Mouse (Mus musculus) kidney, adult 9 months (tissue): Measurements from ENCODE around the gene Lgr6.
"Not testable (repeated sequence)": the region's sequence is repeated elsewhere in the genome, so short reads cannot be mapped to it uniquely, and the experiment has no call there.

Experiments used
- DNase-seq: peaks from one replicate; pipeline ENCODE4 v3.0.0; 2022

The Lgr6 gene

GRCm38 (mm10) chr1:135128011-135128441 lies 22.9 kb upstream of the Lgr6 start:
- no peak for DNase-seq

DNA sequence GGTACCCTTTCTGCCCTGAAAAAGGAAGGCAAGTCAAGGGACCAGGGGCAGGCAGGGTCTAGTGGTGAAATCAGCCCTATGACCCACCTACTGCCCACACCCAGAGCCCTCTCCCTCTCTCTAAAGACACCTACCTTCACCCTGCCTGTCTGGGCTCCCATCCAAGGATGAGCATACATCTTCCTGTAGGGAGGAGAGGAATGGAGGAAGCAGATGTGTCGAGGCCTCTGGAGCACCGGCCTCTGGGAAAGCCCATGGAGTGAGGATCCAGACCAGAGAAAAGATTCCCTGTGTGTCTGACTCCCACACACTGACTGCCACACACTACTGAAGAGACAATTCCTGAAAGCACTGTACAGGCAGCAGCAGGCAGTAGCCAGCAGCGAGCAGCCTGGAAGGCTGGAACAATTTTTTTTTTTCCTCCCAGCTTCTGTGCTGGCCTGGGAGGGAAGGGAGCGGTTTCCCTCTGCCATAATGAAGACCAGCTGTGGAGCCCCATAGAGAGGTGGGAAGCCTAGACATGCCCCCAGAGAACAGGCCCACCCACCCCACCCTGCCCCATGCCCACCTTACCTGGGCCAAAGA lies 21.5 kb upstream of the Lgr6 start:
- DNase-seq = no peak

DNA sequence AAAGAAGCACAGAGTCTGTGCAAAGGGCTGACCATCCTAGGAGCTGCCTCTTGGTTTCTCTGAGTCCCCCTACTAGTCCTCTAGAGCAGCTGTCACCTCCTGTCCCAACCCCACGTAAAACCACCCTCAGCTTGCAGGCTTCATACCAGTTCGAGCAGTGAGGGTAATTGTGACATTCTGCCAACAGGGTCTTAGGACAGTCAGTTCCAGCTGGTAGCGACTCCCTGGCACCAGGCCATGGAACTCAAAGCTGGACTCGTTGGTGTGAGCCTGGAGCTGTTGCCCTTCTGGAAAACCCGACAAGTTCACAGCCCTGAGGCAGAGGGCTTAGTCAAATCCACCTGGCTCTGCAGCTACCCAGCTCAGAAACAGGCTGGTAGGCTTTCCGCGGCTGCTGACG lies 20.9 kb upstream of the Lgr6 start:
- no peak for DNase-seq

DNA sequence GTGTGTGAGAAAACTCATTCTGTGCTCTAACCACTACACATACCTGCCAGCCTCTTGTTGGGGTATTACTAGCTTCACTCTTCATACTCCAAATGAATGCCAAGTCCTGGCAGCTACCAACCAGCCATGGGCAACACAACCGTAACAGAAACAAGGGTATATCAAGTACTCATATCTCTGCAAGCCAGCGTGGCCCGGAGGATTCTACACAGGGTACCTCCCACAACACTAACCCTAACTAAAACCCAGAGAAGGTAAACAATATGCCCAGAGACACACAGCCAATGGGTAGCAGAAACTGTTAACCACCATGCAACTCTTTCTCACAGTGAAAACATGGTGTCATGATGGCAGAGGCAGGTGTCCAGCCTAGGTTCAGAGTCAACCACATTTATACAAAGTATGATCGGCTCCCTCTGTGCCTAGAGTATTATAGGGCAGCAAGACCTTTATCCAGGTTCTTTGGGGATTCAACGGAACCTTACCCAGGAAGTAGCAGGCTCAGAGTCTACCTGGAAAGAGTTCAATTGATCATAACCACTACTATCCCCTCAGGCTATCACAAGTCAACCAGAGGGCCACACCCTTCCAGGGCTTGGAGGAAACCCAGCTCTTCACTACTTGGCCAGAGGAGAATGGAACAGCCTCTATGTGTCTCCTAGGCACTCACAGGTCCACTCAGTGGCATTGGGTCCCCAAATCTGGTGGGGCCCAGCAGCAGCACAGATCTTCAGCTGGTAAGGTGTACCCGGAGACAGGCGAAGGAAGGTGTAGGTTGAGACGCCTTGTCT lies 19.7 kb upstream of the Lgr6 start:
- DNase-seq = no peak

DNA sequence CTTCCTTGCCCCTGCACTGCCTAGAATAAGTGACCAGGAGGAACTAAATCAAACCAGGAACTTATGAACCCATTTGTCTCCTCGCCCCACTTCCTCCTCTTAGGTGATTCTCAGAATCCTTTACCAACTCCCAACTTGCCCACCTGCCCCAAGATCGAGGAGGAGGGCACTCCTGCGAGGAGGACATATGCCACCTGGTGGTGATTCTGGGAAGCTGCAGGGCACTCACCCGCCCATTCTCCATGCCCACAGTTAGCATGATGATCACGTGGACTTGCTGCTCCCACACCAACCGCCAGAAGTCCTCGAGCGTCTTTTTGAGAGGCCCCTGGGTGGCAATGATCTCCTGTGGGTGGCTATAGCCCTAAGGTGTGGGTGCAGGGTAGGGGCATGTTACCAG lies 7.6 kb upstream of the Lgr6 start:
- DNase-seq = peak; percentile 48

GRCm38 (mm10) chr1:135111271-135111670 lies 6.2 kb upstream of the Lgr6 start:
- not testable (repeated sequence) for DNase-seq

GRCm38 (mm10) chr1:135110075-135110474 lies 5.0 kb upstream of the Lgr6 start:
- peak; percentile 70 for DNase-seq

- peak; percentile 28 for DNase-seq
These were observed 3.5 kb upstream of the Lgr6 start for GRCm38 (mm10) chr1:135108611-135109010.

- peak; percentile 48 for DNase-seq
These were observed 875 bp upstream of the Lgr6 start for GRCm38 (mm10) chr1:135105951-135106350.

DNA sequence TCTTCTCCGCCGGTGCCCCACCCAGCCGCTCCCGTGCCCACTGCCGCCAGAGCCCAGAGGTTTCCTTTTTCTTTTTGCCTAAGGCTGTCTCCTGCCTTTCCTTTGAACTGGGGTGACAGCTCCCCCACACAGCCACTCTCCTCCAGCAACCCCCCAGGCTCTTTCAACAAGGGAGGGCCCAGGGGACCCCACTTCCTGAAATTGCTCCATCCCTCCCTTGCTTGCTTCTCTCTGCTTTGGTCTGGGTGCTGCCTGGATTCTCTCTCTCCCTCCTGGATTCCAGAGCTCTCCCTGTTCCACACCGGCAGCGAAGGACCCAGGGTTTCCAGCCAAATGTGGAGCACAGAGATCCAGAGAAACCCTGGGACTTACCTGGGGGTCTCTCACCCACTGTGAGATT lies 4.7 kb downstream of the Lgr6 start:
- DNase-seq = no peak

DNA sequence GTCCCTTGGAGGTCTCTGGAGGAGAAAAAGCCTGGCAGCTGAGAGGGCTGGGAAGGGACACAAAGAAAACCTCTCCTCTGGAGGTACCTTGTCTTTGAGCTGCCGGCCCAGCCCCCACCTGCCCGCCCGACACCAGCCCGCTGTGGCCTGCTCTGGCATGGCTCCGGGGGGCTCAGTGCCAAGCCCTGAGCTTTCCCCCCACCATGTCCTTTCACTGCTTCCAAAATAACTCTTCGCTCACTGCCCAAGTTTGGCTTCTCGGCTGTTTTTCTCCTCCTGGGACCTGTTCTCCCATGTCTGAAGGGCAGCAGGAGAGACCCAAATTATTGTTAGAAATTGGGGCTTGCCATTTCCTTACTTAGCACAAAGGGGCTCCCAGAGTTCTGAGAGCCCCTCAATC lies 6.6 kb downstream of the Lgr6 start:
- no peak for DNase-seq

DNA sequence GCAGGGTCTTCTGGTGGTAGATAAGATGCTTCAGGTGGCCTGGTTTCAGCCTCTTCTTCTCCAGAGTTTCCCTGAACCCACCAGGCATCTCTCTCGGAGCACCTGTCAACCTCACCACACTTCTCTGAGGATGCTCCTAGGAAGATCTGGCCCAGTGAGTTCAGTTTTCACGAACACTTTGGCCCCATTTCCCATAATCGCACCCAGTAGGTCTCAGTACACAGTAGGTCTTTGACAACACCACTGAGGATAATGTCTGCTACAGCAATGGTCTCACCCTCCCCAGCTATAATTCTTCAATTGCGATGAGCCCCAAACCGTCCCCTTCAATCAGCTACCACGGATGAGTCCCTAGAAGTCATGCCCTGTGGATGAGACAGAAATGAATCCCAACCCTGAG lies 7.6 kb downstream of the Lgr6 start:
- no peak for DNase-seq

GRCm38 (mm10) chr1:135096312-135096711 lies 8.8 kb downstream of the Lgr6 start:
- DNase-seq = no peak

DNA sequence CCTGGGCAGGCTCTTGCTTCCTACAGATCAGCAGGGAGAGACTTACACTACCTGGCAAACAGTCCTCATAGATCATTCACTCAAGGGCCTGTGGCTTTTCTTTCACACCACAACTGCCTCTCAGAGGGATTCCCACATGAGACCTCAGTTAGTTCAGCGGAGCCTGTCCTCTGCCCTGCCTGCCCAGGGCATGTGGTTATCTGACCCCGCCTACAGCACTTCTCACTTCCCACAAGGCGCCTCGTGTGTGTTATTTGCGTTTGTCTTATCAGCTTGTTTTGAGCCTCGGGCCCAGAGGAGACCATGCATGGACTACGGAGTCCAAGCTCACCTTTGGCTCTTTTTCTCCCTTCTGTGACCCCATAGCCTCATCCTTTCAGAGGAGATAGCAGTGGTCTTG lies 9.9 kb downstream of the Lgr6 start:
- no peak for DNase-seq

- DNase-seq = no peak
These were observed 10.4 kb downstream of the Lgr6 start for GRCm38 (mm10) chr1:135094723-135095122.

DNA sequence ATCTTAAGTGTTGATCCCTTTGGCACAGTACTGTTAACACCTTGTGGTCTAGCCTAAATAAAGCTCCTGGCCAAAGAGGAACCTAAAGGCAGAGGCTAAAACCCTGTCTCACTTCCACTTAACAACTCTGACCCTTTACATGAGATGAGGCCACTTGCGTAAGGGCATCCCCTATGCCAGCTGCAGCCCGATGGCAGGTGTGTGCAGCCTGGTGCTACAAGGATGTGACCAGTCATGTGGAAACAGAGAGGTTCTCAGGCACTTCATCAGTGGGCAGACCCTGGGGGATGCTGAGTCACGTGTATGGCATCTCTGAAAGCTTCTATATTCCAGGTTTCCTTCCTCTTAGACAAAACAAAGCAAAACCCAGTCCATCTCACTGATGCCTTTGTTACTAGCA lies 14.2 kb downstream of the Lgr6 start:
- DNase-seq = no peak

GRCm38 (mm10) chr1:135089626-135090025 lies 15.4 kb downstream of the Lgr6 start:
- DNase-seq = no peak

GRCm38 (mm10) chr1:135087414-135087813 lies 17.7 kb downstream of the Lgr6 start:
- DNase-seq = no peak

- no peak for DNase-seq
These were observed 19.1 kb downstream of the Lgr6 start for GRCm38 (mm10) chr1:135086015-135086414.

DNA sequence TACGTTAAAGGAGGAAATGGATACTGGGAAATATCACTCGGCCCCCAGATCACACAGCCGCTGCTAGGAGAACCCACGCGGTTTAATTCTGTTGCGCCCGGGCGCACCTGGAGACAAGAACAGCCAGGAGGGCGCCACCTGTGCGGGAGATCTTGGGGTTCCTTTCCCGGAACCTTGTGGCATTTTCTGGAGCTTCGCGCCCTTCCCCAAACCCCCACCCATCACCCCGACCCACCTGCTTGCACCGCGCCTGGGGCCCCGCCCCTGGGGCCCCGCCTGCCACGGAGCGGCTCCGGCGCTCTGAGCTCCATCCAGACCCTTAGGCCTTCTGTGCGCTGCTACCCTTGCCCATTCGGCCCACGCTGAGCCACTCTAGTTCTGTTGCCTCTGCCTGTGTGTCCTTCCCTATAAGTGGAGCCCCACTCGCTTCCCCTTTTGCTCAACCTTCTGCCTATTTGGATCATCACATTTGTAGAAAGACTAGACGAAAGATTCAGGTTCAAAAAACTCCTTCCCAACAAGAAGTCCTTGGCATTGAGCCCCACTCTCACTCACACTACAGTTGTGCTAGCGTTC lies 19.7 kb downstream of the Lgr6 start:
- no peak for DNase-seq

GRCm38 (mm10) chr1:135083465-135083864 lies 21.6 kb downstream of the Lgr6 start:
- no peak for DNase-seq

GRCm38 (mm10) chr1:135082267-135082666 lies 22.8 kb downstream of the Lgr6 start:
- DNase-seq = no peak

- no peak for DNase-seq
These were observed 26.1 kb downstream of the Lgr6 start for GRCm38 (mm10) chr1:135079021-135079420.

GRCm38 (mm10) chr1:135076470-135076869 lies 28.6 kb downstream of the Lgr6 start:
- DNase-seq = no peak
